ENCODE assay signal across 13 mouse cellular contexts in the genomic region with DNA sequence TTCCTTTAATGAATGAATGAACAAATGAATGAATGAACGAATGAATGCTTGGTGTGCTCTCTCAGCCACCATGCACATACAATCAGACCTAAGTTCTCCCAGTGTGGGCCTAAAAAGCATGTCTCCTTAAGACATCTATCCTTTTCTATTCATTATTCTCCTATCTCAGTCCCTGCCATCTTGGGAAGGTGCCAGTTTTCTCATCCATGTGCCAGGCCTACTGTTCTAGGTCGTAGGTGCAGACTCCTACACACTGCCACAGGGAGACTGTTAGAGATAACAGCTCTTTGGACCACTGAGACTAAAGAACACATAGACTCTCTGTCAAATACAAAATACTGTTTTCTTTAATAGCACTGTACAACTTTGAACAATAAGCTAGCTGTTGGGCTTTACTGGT.
"Had no signal": no experiment of that assay in that cellular context is flagged by ENCODE, and none has a peak within 500 bp of the region (broad histone marks: within the 10 kb centered on the region; RNA-seq: fewer than 3 reads in every experiment).

No protein-coding gene starts in this region.

- DNase-seq: gastrocnemius, adult 2 months; gastrocnemius, postnatal 10 days; gastrocnemius, postnatal 25 days; heart, adult 18-20 months; heart, postnatal 10 days; heart, postnatal 4 days; kidney, adult 18-20 months; kidney, adult 8-10 months; kidney, postnatal 10 days; kidney, postnatal 25 days; kidney, postnatal 4 days; left cerebral cortex, postnatal 4 days; lung, adult 18-20 months had no signal
